Mouse (Mus musculus): Measurements from ENCODE around the gene Ap1b1. TPM values are rescaled to one million over a fixed set of nuclear protein-coding genes. Genes with fewer than 3 reads are reported as not detected.
A peak's percentile ranks its signal among the peaks of the same experiment; 100 is the strongest.

Ap1b1 gene
- total RNA-seq, 2 experiments from 2014 or later: 149 to 152 TPM

GRCm38 (mm10) chr11:4983010-4983409 lies 3.6 kb upstream of the Ap1b1 start:
- DNase-seq (ENCODE audit: low spot score in 2 of 2): no peak
- intact Hi-C loops (cut with DNase I): no loop called here

- intact Hi-C loops (cut with DNase I): no loop called here
- no peak for DNase-seq (ENCODE audit: low spot score in 2 of 2)
Measured at GRCm38 (mm10) chr11:4983538-4983937, 3.1 kb upstream of the Ap1b1 start.

GRCm38 (mm10) chr11:4984249-4984648 lies 2.4 kb upstream of the Ap1b1 start:
- intact Hi-C loops (cut with DNase I): loop anchor here (2.0 kb wide), 1 partner anchor 67 kb away; no protein-coding TSS in a partner anchor
- peak in 1 of 2 experiments; percentile 63 for DNase-seq (ENCODE audit: low spot score in 2 of 2)

GRCm38 (mm10) chr11:4984799-4985198 lies 1.8 kb upstream of the Ap1b1 start:
- intact Hi-C loops (cut with DNase I): loop anchor here (2.0 kb wide), 1 partner anchor 68 kb away; no protein-coding TSS in a partner anchor
- no peak for DNase-seq (ENCODE audit: low spot score in 2 of 2)

- DNase-seq (ENCODE audit: low spot score in 2 of 2): no peak
- intact Hi-C loops (cut with DNase I): loop anchor here (1.0 kb wide), 1 partner anchor 78 kb away; the partner anchor contains the start of gene Gas2l1
Measured at GRCm38 (mm10) chr11:4987487-4987852, 846 bp downstream of the Ap1b1 start.

GRCm38 (mm10) chr11:4989187-4989586 lies 2.6 kb downstream of the Ap1b1 start:
- intact Hi-C loops (cut with DNase I): no loop called here
- no peak for DNase-seq (ENCODE audit: low spot score in 2 of 2)

GRCm38 (mm10) chr11:4992471-4992870 lies 5.8 kb downstream of the Ap1b1 start:
- DNase-seq (ENCODE audit: low spot score in 2 of 2): no peak
- intact Hi-C loops (cut with DNase I): no loop called here

- DNase-seq (ENCODE audit: low spot score in 2 of 2): no peak
- intact Hi-C loops (cut with DNase I): no loop called here
Measured at GRCm38 (mm10) chr11:4995676-4996075, 9.1 kb downstream of the Ap1b1 start.

- intact Hi-C loops (cut with DNase I): no loop called here
- DNase-seq (ENCODE audit: low spot score in 2 of 2): no peak
Measured at GRCm38 (mm10) chr11:4996621-4997199, 10.1 kb downstream of the Ap1b1 start.

- intact Hi-C loops (cut with DNase I): no loop called here
- no peak for DNase-seq (ENCODE audit: low spot score in 2 of 2)
Measured at GRCm38 (mm10) chr11:4998352-4998751, 11.7 kb downstream of the Ap1b1 start.

- intact Hi-C loops (cut with DNase I): no loop called here
- DNase-seq (ENCODE audit: low spot score in 2 of 2): no peak
Measured at GRCm38 (mm10) chr11:4998762-4999161, 12.1 kb downstream of the Ap1b1 start.

- intact Hi-C loops (cut with DNase I): no loop called here
- DNase-seq (ENCODE audit: low spot score in 2 of 2): no peak
Measured at GRCm38 (mm10) chr11:5000241-5000640, 13.6 kb downstream of the Ap1b1 start.

GRCm38 (mm10) chr11:5002826-5003225 lies 16.2 kb downstream of the Ap1b1 start:
- intact Hi-C loops (cut with DNase I): no loop called here
- DNase-seq (ENCODE audit: low spot score in 2 of 2): no peak

GRCm38 (mm10) chr11:5005528-5005927 lies 18.9 kb downstream of the Ap1b1 start:
- intact Hi-C loops (cut with DNase I): no loop called here

GRCm38 (mm10) chr11:5007186-5007585 lies 20.6 kb downstream of the Ap1b1 start:
- intact Hi-C loops (cut with DNase I): no loop called here
- DNase-seq (ENCODE audit: low spot score in 2 of 2): no peak

More at GRCm38 (mm10) chr11:5005528-5005927, 18.9 kb downstream of the Ap1b1 start:
- no peak for DNase-seq (ENCODE audit: low spot score in 2 of 2)

GRCm38 (mm10) chr11:5008867-5009266 lies 22.2 kb downstream of the Ap1b1 start:
- intact Hi-C loops (cut with DNase I): no loop called here
- DNase-seq (ENCODE audit: low spot score in 2 of 2): no peak

GRCm38 (mm10) chr11:5009354-5010074 lies 22.9 kb downstream of the Ap1b1 start:
- intact Hi-C loops (cut with DNase I): no loop called here
- DNase-seq (ENCODE audit: low spot score in 2 of 2): peak in 1 of 2 experiments; percentile 75

- intact Hi-C loops (cut with DNase I): no loop called here
- DNase-seq (ENCODE audit: low spot score in 2 of 2): no peak
Measured at GRCm38 (mm10) chr11:5010205-5010604, 23.6 kb downstream of the Ap1b1 start.

GRCm38 (mm10) chr11:5011480-5011879 lies 24.9 kb downstream of the Ap1b1 start:
- intact Hi-C loops (cut with DNase I): no loop called here
- no peak for DNase-seq (ENCODE audit: low spot score in 2 of 2)

- intact Hi-C loops (cut with DNase I): no loop called here
- DNase-seq (ENCODE audit: low spot score in 2 of 2): no peak
Measured at GRCm38 (mm10) chr11:5012213-5012715, 25.6 kb downstream of the Ap1b1 start.

- intact Hi-C loops (cut with DNase I): loop anchor here (1.0 kb wide), 1 partner anchor 50 kb away; the partner anchor contains the start of gene Gas2l1
Measured at GRCm38 (mm10) chr11:5015720-5016119, 29.1 kb downstream of the Ap1b1 start.

More at GRCm38 (mm10) chr11:5015720-5016119, 29.1 kb downstream of the Ap1b1 start:
- DNase-seq (ENCODE audit: low spot score in 2 of 2): peak; percentile 72 to 81
